Mouse (Mus musculus): ENCODE results near the gene Tex19.2.

DNA sequence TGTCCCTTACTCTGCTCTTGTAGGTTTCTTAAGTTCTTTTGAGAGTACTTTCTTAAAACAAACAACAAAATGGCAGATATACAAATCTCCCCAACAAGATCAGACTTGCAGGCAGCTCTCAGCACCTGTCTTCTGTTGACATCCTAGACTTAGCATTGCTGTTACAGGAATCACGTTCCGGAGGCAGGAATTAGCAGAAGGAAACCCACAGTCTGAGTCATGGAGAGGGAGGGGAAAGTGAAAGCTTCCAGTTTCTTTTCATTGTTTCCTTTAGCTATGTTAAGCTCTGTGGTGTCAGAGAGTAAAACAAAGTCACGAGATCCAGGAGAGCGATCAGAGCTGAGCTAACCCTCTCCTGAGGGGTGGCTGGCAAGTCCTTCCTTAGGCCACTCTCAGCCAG lies 27.5 kb downstream of the Tex19.2 start:
- TF ChIP-seq CTCF (IDR thresholded peaks at IDR 0.05; ENCODE audit: borderline replicate concordance, insufficient read depth, low read length) (no peak), POLR2A (IDR thresholded peaks at IDR 0.05; ENCODE audit: low read depth, low read length) (no peak)
